Mouse (Mus musculus) gastrocnemius, postnatal 36 days (tissue): Measurements from ENCODE around the gene Tmc7. TPM values are rescaled to one million over a fixed set of nuclear protein-coding genes. Genes with fewer than 3 reads are reported as not detected.

Experiments used
- DNase-seq, 2 experiments: peaks; one replicate each; pipeline ENCODE4 v3.0.0; 2022
- intact Hi-C: fragments of 180-260 bp; cut with DNase I; formaldehyde crosslinking; loops from one replicate; pipeline ENCODE4 v1.15.1; 2025
- long read RNA-seq, 2 experiments: library from polyadenylated mRNA; stranded (forward); transcript quantifications; one replicate each; pipeline ENCODE4 v2.0.0; 2021
- total RNA-seq, 2 experiments: library from RNA; stranded (reverse); gene quantifications; 2 replicates each; pipeline ENCODE4 v1.2.3; 2021

The Tmc7 gene
- 1 to 10 TPM; 7.3 to 7.9 TPM for total RNA-seq
- long read RNA-seq, experiment 1, full-length matches to known transcripts = 1 of 4 reads
- long read RNA-seq, experiment 1, partial matches to known transcripts = 1 of 4 reads
- long read RNA-seq, experiment 1, other reads (novel, unspliced or antisense) = 2 of 4 reads
- long read RNA-seq, experiment 2 = 0 reads

DNA sequence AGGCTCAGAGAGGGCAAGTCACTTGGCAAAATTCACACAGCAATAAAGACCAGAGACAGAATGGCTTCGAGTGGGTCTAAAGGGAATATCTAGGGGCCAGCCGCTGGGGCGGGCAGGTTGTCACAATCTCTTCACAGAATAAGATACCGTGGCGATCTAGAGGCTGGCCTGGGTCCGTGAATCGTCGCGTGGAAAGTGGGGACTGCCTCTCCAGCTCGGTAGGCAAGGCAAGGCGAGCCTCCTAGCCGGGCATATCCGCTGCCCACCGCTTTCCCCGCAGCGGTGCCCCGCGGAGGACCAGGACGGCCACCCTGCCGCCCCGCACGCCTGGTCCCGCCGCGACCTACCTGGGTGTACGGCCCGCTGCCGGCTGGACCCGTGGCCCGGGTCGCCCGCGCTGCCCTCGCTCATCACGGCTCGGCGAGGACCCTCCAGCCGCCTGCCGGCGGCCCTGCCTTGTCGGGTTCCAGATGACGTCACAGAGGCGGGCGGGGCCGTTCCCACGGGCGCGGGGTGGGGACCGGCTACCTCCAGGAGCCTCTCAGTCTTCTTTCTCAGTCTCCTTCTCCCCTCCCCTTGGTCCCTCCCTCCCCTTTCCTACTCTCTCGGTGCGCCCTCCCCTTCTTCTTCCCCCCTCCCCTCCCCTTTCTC, at the start of gene Tmc7:
TSS of gene Tmc7 (minus strand) at position 480 of the 651 bp plus-strand sequence.
- intact Hi-C loops = no loop called here
- peak; percentile 53 to 55 for DNase-seq

DNA sequence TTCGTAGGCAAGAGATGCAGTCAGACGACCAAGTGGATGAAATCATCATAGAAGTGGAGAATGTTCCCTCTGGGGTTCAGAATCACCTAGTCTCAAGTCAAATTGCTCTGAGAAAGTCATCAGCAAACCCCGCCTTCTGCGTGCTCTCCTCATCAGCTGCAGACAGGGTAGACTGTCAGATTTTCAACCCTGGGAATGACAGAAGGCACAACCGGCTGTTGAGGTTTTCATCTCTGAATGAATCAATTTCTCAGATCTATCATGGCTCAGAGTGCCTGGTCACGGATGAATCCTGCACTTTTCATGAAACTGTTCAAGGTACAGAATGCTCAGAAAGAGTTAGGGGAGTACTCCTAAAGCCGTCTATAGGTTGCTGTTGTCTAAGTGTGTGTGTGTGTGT, 49.4 kb upstream of the Tmc7 start:
- DNase-seq = no peak
- intact Hi-C loops = no loop called here

DNA sequence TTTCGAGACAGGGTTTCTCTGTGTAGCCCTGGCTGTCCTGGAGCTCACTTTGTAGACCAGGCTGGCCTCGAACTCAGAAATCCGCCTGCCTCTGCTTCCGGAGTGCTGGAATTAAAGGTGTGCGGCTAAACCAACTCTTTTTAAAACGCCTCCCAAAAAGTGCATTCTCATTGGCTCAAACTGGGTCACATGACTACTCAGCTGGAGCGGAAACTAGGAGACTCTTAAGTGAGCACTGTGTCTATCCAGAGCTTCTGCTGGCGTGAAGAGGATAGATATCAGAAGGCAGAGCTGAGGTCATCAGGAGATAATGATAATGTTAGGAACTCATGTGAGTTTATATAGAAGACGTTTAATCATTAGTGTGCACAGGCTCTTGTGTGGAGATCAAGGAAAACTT, 48.6 kb upstream of the Tmc7 start:
- no peak for DNase-seq
- intact Hi-C loops = no loop called here

DNA sequence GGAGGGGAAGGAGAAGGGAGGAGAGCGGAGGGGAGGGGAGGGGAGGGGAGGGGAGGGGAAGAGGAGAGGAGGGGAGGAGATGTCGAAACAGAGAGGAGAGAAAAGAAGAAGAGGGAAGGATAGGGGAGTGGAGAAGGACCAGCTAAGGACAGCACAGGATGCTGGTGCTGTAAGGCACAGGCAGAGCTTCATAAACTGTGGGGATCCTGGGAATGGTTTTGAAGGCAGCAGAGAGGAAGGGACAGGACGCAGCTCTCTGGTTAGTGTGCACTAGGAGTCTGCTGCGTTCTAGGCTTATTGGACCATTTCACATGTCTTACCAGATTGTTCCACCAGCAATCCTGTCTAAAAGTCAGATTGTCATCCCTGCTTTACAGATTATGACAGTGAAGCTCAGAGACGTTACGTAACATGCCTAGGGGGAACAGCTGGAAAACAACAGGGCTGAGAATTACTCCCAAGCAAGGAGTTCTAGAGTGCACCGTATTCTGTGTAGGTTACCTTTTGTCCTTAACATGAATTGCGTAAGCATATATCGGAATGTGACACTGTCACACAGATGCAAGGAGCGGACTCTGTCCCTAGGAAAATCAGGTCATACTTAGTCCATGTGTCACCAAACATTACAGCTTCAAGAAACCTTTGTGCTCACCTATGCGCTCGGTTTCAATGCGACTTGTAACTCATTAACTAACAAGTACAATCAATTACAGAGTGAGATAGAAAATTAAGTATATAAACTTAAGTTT, 43.2 kb upstream of the Tmc7 start:
- intact Hi-C loops = loop anchor here (5.0 kb wide), 1 partner anchor 50 kb away; no protein-coding TSS in a partner anchor
- DNase-seq = no peak

DNA sequence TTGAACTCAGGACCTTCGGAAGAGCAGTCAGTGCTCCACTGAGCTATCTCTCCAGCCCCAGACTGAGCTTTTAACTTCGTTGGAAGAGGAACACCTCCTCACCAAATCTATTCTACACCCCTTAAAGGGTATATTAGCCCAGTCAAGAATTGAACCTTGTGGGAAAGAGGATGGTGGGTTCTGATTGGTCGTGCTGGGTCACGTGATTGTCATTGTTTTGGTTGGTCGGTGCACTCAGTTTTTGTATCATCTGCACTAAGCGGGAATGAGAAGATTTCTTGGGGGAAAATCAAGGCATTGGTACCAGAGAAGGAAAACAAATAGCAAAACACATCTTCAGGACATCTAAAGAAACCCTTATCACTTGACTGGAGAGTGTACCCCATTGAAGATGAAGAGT, 36.6 kb upstream of the Tmc7 start:
- no peak for DNase-seq
- intact Hi-C loops = no loop called here

DNA sequence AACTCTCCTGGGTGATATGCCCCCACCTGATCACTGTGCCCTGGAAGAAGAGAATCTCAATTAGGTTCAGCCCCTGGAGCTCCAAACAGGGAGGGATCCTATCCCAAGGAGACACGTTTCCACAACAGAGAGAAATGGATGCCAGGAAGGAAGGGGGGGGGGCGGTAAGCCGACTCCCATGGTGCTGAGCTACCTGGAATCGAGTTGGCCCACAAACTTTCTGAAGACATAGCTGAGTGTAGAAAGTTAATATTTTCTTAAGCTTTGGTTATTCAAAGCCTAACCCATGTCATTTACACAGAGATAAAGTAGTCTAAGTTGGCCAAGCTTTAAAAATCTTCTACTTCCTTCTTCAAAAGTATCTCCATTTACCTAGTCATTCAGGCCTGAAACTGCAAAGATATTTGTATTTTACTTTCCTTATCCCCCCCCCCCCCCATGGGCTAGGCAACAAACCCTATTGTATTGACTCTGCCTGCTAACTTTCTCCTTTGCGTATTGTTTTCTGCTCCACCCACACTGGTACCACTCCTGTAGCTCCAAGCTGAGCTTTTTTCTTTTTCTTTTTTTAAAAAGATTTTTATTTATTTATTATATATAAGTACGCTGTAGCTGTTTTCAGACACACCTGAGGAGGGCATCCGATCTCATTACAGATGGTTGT, 35.8 kb upstream of the Tmc7 start:
- intact Hi-C loops = no loop called here
- no peak for DNase-seq

DNA sequence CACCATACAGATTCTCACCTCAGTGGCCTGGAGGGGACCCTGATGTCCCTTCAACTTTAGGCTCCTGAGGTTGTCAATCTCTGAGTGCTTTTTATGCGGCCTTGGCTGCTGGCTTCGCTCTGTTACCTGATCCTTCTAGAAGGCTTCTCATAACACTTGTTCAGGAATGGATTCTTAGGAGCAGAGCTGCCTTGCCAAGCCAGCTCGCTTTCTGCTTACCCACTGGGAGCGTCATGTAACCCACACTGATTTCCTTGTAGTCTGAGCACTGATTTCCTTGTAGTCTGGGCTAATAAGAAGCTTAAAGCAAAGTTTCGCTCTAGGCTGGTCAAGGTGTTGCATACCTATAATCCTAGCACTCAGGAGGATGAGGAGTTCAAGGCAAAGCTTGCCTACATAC, 33.6 kb upstream of the Tmc7 start:
- DNase-seq = no peak
- intact Hi-C loops = no loop called here

DNA sequence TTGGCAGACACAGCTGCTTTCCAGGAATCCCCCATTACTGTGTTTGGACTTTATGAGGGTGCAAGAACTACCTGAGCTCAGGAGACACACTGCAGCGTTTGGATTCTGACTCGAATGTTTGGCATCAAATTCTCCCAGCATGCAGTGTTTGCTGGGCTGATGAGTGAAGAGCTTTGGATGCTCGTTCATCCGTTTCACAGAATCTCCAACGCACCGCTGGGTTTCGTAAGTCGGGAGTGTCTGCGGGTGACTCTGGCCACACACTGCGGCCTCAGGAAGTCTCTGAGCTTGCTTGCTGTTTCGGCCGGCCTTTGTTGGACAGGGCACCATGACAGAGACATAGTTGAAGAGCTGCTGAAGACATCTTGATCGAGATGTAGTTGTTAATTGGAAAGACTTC, 29.5 kb upstream of the Tmc7 start:
- DNase-seq = no peak
- intact Hi-C loops = no loop called here

DNA sequence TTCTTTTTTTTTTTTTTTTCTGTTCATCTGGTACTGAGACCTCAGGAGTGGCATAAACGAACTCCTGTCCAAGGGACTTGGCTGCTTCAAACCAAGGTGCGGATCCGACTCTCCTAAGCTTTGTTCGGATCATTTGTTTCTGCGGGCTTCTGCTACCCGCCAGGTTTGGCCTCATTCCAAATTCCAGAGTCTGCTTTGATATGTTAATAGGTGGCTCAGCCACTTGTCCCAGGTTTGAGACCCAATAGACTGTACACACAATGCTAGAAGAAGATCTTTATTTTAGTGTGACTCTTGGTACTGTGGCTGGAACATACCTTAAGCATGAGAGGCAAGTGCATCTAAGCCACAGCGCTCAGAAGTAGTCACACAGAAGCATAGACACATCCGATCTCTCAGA, 27.4 kb upstream of the Tmc7 start:
- intact Hi-C loops = no loop called here
- DNase-seq = no peak

DNA sequence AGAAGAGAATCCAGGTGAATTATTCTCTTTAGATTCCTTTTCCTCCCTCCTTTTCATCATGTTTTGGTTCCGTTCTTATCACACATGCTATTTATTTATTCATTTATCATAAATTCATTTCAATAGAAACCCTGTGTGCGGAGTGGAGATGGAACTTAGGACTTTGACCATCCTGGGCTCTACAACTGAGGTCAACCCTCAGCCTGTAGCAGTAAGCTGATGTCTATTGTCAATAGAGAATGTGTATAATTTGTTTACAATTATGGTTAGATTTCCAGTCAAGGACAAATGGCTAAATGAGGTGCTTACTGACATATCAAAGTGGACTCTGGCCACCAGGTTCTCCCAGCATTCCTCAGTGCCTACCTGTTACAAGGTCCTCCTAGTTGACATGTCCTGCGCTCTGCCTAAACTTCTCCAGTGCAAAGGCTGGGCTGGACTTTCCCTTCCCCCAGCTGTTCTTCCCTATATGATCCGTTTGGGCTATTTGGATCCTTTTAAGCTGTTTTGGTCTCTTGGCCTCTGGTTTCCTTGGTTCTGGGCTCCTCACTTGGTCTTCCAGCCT, 26.7 kb upstream of the Tmc7 start:
- DNase-seq = no peak

DNA sequence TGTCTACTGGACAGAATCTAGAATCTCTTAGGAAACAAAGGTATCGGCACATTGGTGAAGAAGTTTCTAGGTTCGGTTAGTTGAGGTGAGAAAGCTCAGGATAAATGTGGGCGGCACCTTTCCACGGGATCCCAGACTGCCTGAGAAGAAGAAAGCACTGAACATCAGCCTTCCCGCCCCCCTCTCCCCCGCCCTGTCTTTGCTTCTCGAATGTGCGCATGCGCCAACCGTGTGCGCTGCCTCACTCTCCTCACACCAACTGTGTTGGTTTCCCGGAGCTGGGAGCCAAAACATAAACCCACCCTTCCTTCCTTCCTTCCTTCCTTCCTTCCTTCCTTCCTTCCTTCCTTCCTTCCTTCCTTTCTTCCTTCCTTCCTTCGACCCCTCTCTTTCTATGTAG, 26.2 kb upstream of the Tmc7 start:
- intact Hi-C loops = no loop called here
- no peak for DNase-seq

More for the DNA sequence above, 26.7 kb upstream of the Tmc7 start:
- intact Hi-C loops = no loop called here

DNA sequence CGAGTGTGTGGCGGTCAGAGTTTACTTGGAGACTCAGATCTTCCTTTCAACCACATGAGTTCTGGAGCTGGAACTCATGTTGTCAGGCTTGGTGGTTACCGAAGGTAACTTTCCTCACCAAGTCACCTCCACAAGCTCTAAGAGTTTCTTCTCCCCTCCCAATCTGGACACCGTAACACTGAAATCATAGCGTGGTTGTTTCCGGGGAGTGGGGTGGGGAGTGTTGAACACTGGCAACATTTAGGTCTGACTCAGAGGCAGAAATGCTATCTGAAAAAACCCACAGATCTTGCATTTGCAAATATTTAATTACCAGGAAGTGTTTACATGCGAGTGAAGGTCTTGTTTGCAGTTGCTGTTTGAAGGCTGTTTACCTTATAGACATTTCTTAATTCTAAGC, 25.3 kb upstream of the Tmc7 start:
- no peak for DNase-seq

DNA sequence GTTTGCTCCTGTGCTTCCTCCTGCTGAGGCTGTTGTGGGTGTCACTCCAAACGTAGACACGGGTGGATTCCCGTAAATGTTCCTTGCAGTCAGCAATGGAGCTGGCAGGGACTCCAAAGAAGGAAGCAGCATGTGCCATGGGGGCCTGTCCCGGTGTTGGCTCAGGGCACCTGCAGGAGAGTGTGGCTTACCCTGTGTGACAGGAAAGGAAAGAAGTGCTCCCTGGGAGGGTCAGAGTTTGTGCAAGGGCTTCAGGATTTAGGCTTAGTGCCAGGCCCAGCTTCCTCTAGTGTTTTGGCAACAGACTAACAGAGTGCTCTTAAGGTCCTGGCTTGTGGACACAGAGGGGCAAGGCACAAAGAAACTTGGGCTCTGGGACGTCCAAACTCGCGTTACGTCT, 20.3 kb upstream of the Tmc7 start:
- no peak for DNase-seq
- intact Hi-C loops = no loop called here

More for the DNA sequence above, 25.3 kb upstream of the Tmc7 start:
- intact Hi-C loops = no loop called here

DNA sequence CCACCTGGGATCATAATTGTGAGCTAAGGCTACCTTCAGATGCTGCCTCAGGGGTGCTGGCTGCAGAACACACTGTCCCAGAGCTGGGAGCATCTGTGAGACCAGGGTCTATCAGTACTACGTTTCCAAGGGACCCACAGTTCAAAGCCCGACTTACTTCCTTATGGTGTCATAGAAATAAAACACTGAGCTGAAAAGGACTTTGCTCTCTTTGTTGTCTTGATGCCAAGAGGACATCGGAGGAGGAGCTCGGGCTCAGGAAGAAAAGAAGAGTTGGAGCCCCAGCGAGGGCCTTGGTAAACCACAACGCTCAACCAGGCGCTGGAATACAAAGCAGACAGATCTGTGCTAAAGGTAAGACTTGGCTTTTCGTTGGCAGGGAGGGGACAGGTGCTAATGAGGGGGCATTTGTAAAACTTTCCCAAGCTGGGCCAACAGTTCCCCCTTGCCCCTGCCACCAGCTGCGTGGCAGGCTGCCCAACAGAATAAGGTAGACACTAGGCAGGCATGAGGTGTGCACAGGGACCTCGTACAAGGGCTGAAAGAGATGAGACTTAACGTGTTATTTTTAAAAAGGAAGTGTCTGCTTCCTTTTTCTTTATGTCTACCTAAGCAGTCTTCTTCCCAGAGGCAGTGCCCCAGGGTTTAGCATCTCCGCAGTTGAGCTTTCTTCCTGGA, 15.6 kb upstream of the Tmc7 start:
- DNase-seq = no peak
- intact Hi-C loops = no loop called here

DNA sequence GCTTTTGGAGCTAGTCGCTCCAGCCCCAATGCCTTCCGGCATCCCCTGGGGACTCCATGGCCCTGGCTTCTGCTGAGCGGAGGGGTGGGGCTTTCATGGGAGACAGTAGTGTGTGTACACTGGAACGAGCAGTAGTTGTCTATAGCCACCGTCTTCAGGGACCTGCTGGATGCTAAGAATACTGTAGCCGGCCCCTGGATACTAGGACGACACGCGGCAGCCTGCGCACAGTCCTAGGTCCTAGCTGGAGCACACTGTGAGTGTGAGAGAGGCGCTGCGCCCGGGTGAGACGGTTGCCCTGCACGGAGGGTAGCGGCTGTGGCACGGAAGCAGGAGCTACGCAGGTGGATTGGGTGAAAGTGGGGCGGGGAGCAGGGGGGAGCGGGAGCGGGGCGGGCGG, 12.7 kb upstream of the Tmc7 start, which contains the start of gene Tmc5:
TSS of gene Tmc5 (plus strand) at position 97 of the 400 bp plus-strand sequence.
- intact Hi-C loops = no loop called here
- DNase-seq = no peak

DNA sequence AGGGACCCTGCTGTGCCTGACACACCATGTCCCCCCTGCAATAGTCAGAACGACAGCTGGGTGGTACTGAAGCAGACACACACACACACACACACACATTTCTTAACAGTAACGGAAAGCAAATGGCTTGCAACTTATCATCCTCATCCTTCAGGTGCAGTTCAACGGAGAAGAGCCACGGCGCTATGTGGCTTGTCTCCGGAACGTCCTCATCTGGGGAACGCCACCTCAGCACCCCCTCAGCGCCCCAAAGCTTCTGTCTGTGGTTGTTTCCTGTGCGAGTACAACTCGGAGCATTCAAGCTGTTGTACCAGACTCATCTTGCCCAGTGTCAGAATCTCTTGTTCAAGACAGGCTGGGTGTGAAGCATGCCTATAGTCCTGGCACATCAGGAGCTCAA, 11.7 kb upstream of the Tmc7 start:
- intact Hi-C loops = no loop called here
- no peak for DNase-seq

DNA sequence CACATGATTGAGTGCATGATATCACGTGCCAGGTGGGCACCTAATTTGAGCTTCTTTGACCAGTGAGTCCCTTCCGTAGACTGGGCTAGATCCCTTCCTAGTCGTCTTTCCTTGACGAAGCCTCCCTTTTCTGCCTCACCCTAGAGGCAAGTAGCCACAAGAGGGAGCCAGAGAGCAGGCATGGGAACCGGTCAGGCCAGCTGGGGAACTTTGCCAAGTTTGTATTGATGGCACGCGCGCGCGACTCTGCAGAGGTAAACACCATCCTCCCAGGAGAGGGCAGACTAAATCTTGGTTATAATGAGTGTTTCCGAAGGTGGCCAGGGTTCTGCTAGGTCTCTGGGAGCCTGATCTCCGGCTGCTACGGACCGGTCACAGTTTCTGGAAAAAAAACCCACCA, 10.7 kb upstream of the Tmc7 start:
- DNase-seq = peak; percentile 80 to 93
- intact Hi-C loops = loop anchor here (2.0 kb wide), 1 partner anchor 94 kb away; no protein-coding TSS in a partner anchor

DNA sequence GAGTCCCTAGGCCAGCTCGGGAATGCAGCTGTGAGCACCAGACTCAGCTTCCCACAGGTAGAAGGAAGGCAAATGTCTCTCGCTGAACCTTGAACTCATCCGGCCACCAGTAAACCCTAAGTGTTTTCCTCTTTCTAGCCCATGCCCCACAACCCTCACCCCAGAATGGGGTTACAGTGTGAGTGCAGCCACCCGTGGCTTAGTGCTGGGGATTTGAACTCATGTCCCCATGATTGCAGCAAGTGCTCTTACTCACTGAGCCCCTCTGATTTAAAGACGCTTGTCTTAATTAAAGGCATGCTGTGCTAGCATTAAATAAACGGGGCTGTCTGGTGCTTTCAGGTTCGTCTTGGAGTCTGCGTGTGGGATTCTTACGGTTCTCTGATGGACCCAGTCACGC, 10.1 kb upstream of the Tmc7 start:
- intact Hi-C loops = loop anchor here (2.0 kb wide), 1 partner anchor 94 kb away; no protein-coding TSS in a partner anchor
- DNase-seq = no peak

DNA sequence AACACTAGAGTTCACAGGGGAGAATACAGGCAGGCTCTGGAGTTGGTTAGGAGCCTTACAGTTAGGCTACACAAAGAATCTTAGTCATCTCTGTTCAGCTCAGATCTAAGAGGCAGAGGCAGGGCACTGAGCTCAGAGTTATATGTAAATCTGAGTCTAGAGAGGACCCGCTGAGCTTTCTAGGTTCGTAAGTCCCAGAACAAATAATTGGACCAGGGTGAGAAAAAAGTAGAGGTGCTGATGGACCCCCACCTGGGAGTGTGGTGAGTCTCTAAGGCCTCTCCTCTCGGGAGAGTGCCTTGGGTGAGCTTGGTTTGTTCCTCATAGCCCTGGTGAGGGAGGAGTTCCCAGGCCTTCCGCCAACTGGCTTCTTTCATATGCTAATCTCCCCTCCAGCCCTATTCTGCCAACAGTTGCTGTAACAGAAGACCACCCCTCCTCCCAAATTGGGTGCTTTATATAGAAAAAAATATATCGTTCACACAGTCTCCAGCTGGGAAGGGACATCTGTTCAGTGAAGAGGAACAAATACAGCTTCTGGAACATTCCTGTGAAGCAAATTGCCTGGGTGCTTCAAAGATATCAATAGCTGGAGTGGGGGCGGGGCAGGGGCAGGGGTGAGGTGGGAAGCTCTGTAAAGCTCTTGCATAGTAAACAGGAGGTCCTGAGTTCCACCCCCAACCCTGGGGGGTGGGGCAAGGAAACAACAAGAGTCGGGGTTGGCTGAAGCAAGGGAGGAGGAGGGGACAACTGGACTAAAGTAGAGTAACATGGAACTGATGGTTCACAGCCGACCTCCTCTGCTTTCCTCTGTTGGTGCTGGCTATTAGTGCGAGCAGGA, 9.3 kb upstream of the Tmc7 start:
- intact Hi-C loops = loop anchor here (2.0 kb wide), 1 partner anchor 95 kb away; no protein-coding TSS in a partner anchor
- no peak for DNase-seq
